Mouse (Mus musculus) splenic B cell, adult 2 months (primary cell): ENCODE measurements around the gene Gng8.

Source experiments
- DNase-seq: peaks from one replicate; pipeline ENCODE4 v3.0.0-alpha.2; 2011; ENCODE audit warnings: low read depth, low spot score
- H3K27me3 ChIP-seq: 2 replicates; pipeline ENCODE4 v1.6.1; 2012; ENCODE audit warnings: mild to moderate bottlenecking, low read length, moderate library complexity, mixed read lengths; ENCODE audit not compliant: control insufficient read depth, poor library complexity, insufficient read depth, severe bottlenecking
- H3K36me3 ChIP-seq: 2 replicates; pipeline ENCODE4 v1.6.1; 2012; ENCODE audit warnings: mild to moderate bottlenecking, low read length, moderate library complexity, mixed read lengths; ENCODE audit not compliant: control insufficient read depth, poor library complexity, insufficient read depth, severe bottlenecking

The Gng8 gene

DNA sequence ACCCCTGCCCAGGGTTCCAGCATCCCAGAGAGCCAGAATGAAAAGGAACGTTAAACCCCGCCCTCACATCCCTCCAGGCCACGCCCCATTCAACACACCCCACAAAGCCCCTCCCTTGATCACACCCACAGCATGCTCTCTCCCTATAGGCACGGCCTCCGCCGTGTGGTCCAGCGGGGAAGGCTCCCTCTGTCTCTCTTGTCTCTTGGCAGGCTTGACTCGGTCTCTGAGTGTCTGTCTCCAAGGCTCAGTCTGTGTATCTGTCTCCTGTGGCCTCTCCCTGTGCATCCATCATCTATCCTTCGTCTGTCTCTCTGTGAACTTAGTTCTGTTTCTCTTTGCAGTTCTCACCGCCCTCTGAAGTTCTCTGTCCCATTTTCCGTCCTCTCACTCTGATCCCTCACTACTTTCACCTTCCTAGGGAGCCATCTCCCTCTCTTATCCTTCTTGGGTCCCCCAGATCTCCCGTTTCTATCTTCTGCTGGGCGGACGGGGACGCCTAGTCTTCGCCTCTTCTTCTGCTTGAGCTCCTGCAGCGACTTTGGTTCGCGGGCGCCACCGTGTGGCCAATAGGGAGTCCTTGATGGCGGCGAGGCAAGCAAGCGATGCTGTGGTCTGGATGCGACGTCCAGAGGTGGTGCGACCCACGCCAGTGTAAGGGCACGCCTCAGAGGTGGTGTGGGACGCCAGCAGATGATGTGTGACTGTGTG, at the start of gene Gng8:
Gene Gng8, plus strand, starts transcription at position 146 of the 711 bp plus-strand sequence.
- Histone ChIP-seq H3K27me3 (no peaks in the 10 kb centered on the region), H3K36me3 (no peaks in the 10 kb centered on the region)
- peak; percentile 91 for DNase-seq

DNA sequence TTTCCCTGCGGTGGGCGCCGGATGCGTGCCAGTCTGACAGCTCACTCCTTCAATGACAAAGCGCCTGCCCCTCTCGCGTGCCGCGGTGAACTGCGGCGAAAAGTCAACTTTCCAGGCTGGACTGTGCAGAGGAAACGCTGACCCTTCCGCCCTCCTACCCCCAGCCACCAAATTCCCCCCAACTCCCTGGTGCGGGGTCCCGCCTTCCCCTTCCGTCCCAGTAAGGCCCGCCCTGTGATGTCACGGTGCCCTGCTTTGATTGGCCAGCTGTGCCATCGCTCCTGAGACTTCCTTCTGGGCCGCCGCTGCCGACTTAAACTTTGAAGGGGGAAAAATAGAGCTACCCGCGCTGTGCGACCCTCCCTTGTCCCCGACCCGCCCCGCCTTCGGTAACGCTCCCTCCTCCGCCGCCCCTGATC, 48.9 kb upstream of the Gng8 start, which contains the start of gene Prkd2:
Gene Prkd2, plus strand, starts transcription at position 258 of the 419 bp plus-strand sequence.
- H3K27me3 ChIP-seq, result no peaks in the 10 kb centered on the region
- H3K36me3 ChIP-seq, result peaks cover 1% of the 10 kb centered on the region
- peak; percentile 85 for DNase-seq

DNA sequence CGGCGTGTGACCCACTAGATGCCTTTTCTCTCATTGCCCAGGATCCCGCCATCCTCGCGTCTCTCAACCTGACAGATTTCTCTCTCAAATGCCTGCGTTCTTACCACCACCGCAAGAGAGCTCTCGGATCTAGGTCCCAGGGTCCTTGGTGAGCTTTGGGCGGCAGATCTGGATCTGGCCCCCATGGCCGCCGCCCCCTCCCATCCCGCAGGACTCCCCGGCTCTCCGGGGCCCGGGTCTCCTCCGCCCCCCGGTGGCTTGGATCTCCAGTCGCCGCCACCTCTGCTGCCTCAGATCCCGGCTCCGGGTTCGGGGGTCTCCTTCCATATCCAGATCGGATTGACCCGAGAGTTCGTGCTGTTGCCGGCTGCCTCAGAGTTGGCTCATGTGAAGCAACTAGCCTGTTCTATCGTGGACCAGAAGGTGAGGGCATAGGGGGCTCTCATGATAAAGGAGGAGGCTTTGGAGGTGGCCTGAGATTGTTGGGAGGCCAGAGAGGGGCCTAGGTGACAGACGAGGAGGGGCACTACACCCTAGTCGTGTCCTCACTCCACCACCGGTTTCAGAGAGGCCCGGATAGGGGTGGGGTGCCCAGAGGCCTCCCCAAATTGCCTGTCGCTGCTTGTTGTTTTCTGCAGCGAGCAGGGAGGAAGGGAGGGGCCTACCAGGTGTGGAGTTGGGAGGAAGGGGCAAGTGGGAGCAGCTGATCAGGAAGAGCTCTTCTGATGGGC, 48.0 kb upstream of the Gng8 start:
- DNase-seq, result no peak

DNA sequence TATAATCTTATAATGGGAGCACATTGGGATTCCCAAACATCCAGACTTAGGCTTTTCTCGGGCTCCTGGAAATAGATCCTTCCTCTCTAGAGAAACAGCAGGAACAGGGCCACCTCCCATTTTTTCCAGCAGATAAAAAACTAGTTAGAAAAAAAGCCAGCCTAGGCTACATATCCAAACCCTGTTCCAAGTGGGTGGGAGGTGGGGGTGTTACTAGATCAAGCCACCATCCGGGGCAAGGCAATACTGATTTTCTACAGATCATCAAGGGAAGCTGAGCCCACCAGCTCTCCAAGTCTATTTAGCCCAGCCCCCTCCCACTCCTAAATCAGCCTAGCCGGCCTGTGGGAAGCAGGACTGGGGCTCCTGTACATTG, 46.9 kb upstream of the Gng8 start:
- no peak for DNase-seq
- Histone ChIP-seq H3K27me3 (no peaks in the 10 kb centered on the region), H3K36me3 (peaks cover 17% of the 10 kb centered on the region)

More for the DNA sequence above, 48.0 kb upstream of the Gng8 start:
- Histone ChIP-seq H3K27me3 (no peaks in the 10 kb centered on the region), H3K36me3 (peaks cover 7% of the 10 kb centered on the region)

DNA sequence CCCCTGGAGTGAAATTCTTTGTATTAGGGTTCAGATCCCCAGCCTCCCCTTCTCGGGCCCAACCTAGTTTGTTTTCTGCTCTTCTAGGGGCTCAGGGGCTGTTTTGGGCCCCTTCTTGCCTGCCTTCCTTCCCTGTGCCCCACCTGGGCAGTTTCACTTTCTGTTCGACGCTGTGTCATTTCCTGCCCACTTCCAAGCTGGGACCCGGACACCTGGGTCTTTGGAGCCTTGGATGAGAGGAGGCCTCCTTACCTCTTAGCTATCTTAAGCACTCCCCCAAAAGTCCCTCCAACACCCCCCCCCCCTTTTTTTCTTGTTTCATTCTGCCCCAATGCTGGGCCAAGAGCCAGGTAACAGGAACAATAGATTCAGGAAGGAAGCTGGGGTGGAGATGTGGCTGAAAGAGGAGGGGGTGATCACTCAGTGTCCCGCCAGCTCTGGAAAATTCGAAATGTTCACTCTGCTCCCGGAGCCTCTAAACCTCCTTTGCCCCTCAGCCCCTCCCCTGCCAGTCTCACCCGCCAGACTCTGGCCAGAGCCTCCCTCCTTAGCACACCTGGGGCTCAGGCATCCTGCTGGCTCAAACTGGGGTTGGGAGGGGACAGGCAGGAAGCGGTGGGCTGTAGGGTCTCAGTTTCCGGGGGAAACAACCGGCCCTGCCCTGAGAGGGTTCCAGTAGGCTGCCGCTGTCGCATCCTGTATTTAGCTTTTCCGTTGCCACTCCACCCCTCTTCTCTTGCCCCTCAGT, 46.3 kb upstream of the Gng8 start:
- no peaks in the 10 kb centered on the region for H3K27me3 ChIP-seq
- peak; percentile 62 for DNase-seq
- H3K36me3 ChIP-seq, result peaks cover 20% of the 10 kb centered on the region

DNA sequence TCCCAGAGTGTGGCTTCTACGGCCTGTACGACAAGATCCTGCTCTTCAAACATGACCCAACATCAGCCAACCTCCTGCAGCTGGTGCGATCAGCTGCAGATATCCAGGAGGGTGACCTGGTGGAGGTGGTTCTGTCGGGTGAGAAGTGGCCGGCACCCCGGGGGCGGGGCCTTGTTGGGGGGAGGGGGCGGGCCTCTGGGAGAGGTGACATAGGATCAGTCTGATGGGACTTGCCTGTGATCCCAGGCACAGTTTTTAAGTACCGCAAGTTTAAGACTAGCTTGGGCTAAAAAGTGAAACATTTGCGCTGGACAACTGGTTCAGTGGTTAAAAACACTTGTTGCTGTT, 45.8 kb upstream of the Gng8 start:
- H3K27me3 ChIP-seq, result no peaks in the 10 kb centered on the region
- H3K36me3 ChIP-seq, result peaks cover 24% of the 10 kb centered on the region
- no peak for DNase-seq

DNA sequence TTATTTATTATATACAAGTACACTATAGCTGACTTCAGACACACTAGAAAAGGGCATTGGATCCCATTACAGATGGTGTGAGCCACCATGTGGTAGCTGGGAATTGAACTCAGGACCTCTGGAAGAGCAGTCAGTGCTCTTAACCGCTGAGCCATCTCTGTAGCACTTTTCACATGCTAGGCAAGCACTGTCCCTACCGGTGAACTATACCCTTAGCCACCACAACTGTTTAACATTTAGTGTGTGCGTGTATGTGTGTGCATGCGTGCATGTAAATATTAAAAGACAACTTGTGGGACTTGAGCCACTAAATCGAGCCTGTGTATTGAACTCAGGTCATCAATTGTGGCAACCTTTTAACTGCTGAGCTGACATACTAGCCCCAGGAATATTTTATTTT, 44.8 kb upstream of the Gng8 start:
- H3K36me3 ChIP-seq, result peaks cover 24% of the 10 kb centered on the region

DNA sequence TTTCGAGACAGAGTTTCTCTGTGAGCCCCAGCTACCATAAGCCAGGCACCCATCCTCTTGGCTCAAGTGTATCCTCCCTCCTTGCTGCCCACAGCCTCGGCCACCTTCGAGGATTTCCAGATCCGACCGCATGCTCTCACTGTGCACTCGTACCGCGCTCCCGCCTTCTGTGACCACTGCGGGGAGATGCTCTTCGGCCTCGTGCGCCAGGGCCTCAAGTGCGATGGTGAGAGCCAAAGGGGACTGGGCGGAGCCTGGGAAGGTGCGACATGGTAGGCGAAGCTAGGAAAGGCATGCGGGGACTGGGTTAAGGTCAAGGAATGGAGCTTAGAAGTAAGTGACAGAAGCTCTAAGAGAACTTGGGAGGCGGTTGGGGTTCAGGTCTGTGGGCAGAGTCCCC, 44.1 kb upstream of the Gng8 start:
- H3K36me3 ChIP-seq, result peaks cover 29% of the 10 kb centered on the region
- DNase-seq, result no peak
- no peaks in the 10 kb centered on the region for H3K27me3 ChIP-seq

More for the DNA sequence above, 44.8 kb upstream of the Gng8 start:
- H3K27me3 ChIP-seq, result no peaks in the 10 kb centered on the region
- no peak for DNase-seq

DNA sequence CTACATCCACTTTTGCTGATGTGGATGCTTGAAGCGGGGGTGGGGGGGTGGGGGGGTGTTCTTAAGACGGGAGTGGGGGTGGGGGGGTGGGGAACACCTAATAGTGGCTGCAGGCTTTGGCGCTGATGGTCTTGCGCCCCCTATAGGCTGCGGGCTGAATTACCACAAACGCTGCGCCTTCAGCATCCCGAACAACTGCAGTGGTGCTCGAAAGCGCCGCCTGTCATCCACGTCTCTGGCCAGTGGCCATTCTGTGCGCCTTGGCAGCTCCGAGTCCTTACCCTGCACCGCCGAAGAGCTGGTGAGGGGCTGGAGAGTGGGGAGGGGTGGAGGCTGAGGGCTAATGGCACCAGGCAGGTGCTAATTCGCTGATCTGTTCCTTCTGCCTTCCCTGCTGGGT, 43.0 kb upstream of the Gng8 start:
- H3K27me3 ChIP-seq, result no peaks in the 10 kb centered on the region
- peak; percentile 65 for DNase-seq
- peaks cover 38% of the 10 kb centered on the region for H3K36me3 ChIP-seq

DNA sequence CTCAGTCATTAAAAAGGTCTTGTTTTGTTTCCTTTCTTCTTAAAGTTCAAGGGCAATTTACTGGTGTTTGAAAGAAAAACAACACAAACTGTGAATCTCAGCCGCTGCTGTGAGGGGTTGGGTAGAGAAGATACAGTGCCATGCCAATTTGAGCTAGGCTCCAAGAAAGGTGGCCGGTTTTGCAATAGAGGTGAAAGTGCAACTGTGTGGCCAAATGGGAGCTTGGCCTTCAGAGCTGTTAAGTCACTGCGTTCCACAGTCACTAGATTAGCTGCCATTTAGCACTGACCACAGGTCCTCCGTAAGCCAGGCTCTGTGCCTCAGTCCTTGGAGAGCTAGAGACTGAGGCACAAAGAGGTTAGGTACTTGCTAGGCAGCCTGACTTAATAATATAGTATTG, 40.0 kb upstream of the Gng8 start:
- DNase-seq, result no peak
- Histone ChIP-seq H3K27me3 (no peaks in the 10 kb centered on the region), H3K36me3 (peaks cover 56% of the 10 kb centered on the region)

DNA sequence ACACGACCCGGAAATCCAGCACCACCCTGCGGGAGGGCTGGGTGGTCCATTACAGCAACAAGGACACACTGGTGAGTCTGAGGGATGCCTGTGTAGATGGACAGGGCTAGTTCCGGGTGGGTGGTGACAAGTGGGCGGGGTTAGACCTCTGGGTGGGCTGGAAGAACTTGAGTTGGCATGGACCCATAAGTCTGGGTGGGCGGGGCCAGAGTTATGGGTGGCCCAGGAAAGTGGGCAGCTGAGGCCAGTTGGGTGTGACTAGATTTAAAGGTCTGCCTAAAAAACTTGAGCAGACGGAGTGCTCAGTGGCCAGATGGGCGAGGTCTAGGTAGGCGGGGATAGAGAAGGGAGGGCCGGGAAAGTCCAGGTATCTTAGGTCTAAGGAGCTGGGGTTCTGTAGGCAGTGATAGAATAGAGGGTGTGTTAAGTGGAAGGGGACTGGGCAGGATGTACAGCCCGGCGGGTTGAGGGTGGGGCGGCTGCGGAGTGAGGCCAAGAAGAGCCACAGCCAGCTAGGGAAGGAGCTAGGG, 38.2 kb upstream of the Gng8 start:
- peaks cover 59% of the 10 kb centered on the region for H3K36me3 ChIP-seq
- no peak for DNase-seq
- H3K27me3 ChIP-seq, result no peaks in the 10 kb centered on the region

DNA sequence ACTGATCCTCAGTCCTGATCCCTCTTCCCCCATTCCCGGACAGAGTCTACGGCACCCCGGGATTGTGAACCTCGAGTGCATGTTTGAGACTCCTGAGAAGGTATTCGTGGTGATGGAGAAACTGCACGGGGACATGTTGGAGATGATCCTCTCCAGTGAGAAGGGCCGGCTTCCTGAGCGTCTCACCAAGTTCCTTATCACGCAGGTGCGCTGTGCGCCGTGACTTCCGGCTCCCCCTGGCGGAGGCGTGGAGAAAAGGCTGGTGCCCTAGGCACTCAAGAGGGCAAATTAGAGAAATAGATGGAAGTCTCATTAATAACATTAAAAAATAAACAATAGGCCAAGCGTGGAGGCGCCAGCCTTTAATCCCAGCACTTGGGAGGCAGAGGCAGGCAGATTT, 33.2 kb upstream of the Gng8 start:
- H3K27me3 ChIP-seq, result no peaks in the 10 kb centered on the region
- DNase-seq, result peak; percentile 78
- peaks cover 49% of the 10 kb centered on the region for H3K36me3 ChIP-seq

DNA sequence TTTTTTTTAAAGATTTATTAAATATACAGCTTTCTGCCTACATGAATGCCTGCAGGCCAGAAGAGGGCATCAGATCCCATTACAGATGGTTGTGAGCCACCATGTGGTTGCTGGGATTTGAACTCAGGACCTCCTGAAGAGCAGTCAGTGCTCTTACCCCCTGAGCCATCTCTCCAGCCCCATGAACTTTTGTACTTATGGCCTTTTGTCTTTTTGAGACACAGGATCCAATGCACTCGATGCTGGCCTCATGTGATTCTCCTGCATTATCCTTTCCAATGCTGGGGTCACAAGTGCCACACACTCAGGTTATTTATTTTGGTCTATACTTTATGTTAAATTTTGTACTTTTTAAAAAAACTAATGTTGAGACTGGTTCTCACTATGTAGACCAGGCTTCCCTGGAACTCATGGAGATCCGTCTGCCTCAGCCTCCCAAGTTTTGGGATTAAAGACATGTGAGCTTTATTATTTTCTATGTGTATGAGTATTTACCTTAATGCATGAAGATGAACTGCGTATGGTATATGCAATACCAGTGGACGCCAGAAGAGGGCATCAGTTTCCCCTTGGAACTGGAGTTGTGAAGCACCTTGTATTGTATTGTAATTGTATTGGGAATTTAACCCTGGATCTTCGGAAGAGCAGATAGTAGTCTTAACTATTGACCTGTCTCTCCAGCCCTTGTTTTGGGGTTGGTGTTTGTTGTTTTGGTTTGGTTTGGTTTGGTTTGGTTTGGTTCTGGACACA, 31.5 kb upstream of the Gng8 start:
- H3K27me3 ChIP-seq, result no peaks in the 10 kb centered on the region
- H3K36me3 ChIP-seq, result peaks cover 42% of the 10 kb centered on the region
- peak; percentile 80 for DNase-seq

DNA sequence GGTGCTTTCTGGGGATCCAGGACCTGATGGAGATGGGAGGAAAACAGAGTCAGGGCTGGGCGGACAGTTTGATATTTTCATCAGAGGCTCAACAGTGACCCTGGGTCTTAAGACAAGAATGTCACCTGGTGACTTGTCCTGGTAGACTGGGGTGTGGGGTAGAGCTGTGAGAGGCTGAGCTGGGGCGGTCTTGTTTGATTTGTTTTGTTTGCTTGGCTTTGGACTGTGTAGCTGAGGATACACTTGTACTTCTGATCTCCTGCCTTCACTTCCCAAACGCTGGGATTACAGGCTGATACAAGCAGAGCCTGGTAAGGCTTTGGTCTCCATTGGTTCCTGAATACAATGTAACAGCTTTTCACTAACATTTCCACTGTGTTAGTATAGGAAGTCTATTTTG, 24.1 kb upstream of the Gng8 start:
- DNase-seq, result no peak
- Histone ChIP-seq H3K27me3 (no peaks in the 10 kb centered on the region), H3K36me3 (peaks cover 42% of the 10 kb centered on the region)
